Comparison of ENCODE assay signal across 8 mouse cellular contexts in the genomic region with DNA sequence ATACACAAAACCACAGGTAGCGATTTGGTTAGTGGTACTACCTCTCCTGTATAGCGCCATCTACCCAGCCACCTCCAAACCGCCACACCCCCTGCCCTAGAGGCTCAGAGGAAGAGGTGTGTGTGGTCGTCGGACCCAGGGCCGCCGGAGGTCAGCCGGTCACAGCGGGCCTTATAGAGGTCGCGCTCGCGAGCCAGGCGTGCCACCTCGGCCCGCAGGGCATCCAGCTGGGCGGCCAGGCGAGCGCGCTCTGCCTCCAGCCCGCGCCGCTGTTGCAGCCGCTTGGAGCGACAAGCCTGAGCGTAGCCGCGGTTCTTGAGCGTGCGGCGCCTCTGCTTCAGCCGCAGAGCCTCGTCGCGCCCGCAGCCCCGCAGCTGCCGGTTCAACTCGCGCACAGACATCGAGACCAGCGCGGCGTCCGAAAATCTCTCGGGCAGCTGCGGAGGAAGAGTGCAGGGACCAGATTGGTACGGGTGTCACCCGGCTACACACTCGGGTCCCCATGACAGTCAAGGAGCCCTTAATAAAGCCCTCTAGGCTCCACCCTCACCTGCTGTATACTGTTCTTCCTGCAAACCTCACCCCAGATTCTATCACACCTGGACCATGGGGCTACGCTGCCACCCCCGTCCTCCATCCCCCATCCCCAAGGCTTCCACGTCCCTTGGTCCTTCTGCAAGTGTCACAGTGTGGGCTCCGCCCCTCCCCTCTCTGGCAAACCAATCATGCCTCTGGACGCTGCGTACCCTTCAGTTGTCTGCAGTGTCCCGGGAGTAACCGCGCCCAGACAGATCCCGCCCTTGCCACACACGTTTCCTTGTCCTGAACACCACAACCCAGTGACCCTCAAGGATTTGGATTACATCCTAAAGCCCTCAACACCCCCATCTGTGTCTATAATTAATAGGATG. TPM values are rescaled to one million over a fixed set of nuclear protein-coding genes. Genes with fewer than 3 reads are reported as not detected.
DNase-seq lines count a peak whose midpoint lies in the region; ATAC-seq lines count a peak whose summit lies in the region.

No protein-coding gene starts in this region.

- peak overlapping the region; percentile 71 for H3K9ac ChIP-seq in forebrain, embryonic 16.5 days (replicated peaks; ENCODE audit: low read depth, low read length)
- H3K9ac ChIP-seq in midbrain, embryonic 12.5 days (replicated peaks), result peak overlapping the region; percentile 50

- peaks cover 96% of the 10 kb centered on the region for H3K27me3 ChIP-seq in megakaryocyte, embryonic 14.5 days (replicated peaks)
- H3K27me3 ChIP-seq in forebrain, embryonic 16.5 days (replicated peaks; ENCODE audit: control insufficient read depth, insufficient read depth, low read length), result 0 out of 2 replicates have a peak, but pooled peaks cover 2% of the 10 kb centered on the region
- peaks cover 43% of the 10 kb centered on the region for H3K27me3 ChIP-seq in midbrain, embryonic 12.5 days

- peaks cover 11% of the 10 kb centered on the region for H3K4me1 ChIP-seq in megakaryocyte, embryonic 14.5 days
- H3K4me1 ChIP-seq in forebrain, embryonic 16.5 days (replicated peaks; ENCODE audit: control insufficient read depth, insufficient read depth, low read length), result peaks cover 10% of the 10 kb centered on the region
- peaks cover 19% of the 10 kb centered on the region for H3K4me1 ChIP-seq in midbrain, embryonic 12.5 days

- H3K27ac ChIP-seq in forebrain, embryonic 16.5 days (ENCODE audit: low read length), result peak overlapping the region; percentile 34; the same call in 1 of the 2 replicates
- no peak overlapping the region for H3K27ac ChIP-seq in midbrain, embryonic 12.5 days (replicated peaks)

- H3K9me3 ChIP-seq in megakaryocyte, embryonic 14.5 days, result no peaks in the 10 kb centered on the region
- H3K9me3 ChIP-seq in forebrain, embryonic 16.5 days (ENCODE audit: control insufficient read depth, low read length), result no peaks in the 10 kb centered on the region
- H3K9me3 ChIP-seq in midbrain, embryonic 12.5 days, result no peaks in the 10 kb centered on the region

- ATAC-seq in megakaryocyte, adult 5-6 weeks (ENCODE audit: poor library complexity, severe bottlenecking), result no peak
- peak; percentile 77 for ATAC-seq in forebrain, embryonic 16.5 days
- ATAC-seq in midbrain, embryonic 12.5 days (ENCODE audit: low FRiP score, low read depth), result peak; percentile 57

- peak overlapping the region; percentile 80 for H3K4me3 ChIP-seq in megakaryocyte, embryonic 14.5 days (replicated peaks)
- peak overlapping the region; percentile 59 for H3K4me3 ChIP-seq in forebrain, embryonic 16.5 days (replicated peaks; ENCODE audit: low read length)
- H3K4me3 ChIP-seq in midbrain, embryonic 12.5 days, result peak overlapping the region; percentile 47

- WGBS in forebrain, embryonic 16.5 days, result under 1% methylated on average over 61 of the region's 61 CpGs
- under 1% methylated on average over 61 of the region's 61 CpGs for WGBS in midbrain, embryonic 12.5 days

- H3K4me2 ChIP-seq in forebrain, embryonic 16.5 days (ENCODE audit: low read length), result peak overlapping the region; percentile 97
- peak overlapping the region; percentile 79 for H3K4me2 ChIP-seq in midbrain, embryonic 12.5 days (replicated peaks)

- DNase-seq in cerebellum, adult 11-12 months, result peak; percentile 70
- DNase-seq in kidney, postnatal 36 days, result peak; percentile 6 to 47
- DNase-seq in spleen, postnatal 14 days (ENCODE audit: low spot score in 2 of 2), result no peak
- no peak for DNase-seq in layer of hippocampus, adult 8-10 months (ENCODE audit: low spot score in 2 of 2)

- H3K36me3 ChIP-seq in megakaryocyte, embryonic 14.5 days (replicated peaks; ENCODE audit: low read length), result no peaks in the 10 kb centered on the region
- H3K36me3 ChIP-seq in forebrain, embryonic 16.5 days (ENCODE audit: control insufficient read depth, insufficient read depth), result no peaks in the 10 kb centered on the region
- H3K36me3 ChIP-seq in midbrain, embryonic 12.5 days, result no peaks in the 10 kb centered on the region

RNA-seq across cellular contexts. Expression of a gene that starts 4.1 kb away (rescaled TPM):
- not detected in 2 replicates for polyA plus RNA-seq in megakaryocyte, embryonic 14.5 days (2012; ENCODE audit: insufficient read depth, low replicate concordance)
- total RNA-seq in megakaryocyte, adult 5-6 weeks (2015), result not detected in 2 replicates
- not detected in 2 replicates for total RNA-seq in megakaryocyte, adult 5-6 weeks (2017)
- polyA plus RNA-seq in forebrain, embryonic 16.5 days (2015; fragmentation: Nextera tagmentation; extraction: Ambion mirVana), result not detected in 2 replicates
- not detected in 2 replicates for polyA plus RNA-seq in midbrain, embryonic 12.5 days (2016; fragmentation: Nextera tagmentation; extraction: Ambion mirVana)
- total RNA-seq in layer of hippocampus, adult 8-10 months (2022), result 1 to 10 TPM; 1.5 to 3.6 (median 2.1) TPM

RNA-seq across cellular contexts. Expression of a gene that starts 10.5 kb away (rescaled TPM):
- not detected in 2 replicates for polyA plus RNA-seq in megakaryocyte, embryonic 14.5 days (2012; ENCODE audit: insufficient read depth, low replicate concordance)
- total RNA-seq in megakaryocyte, adult 5-6 weeks (2015), result not detected in 2 replicates
- total RNA-seq in megakaryocyte, adult 5-6 weeks (2017), result not detected in 2 replicates
- 9.9 and 18.0 TPM in 2 replicates for polyA plus RNA-seq in forebrain, embryonic 16.5 days (2015; fragmentation: Nextera tagmentation; extraction: Ambion mirVana)
- polyA plus RNA-seq in midbrain, embryonic 12.5 days (2016; fragmentation: Nextera tagmentation; extraction: Ambion mirVana), result 0.42 and 0.79 TPM in 2 replicates
- total RNA-seq in layer of hippocampus, adult 8-10 months (2022), result 100 to 1,000 TPM; 607 to 653 (median 629) TPM

RNA-seq across cellular contexts. Expression of a gene that starts 19.4 kb away (rescaled TPM):
- polyA plus RNA-seq in megakaryocyte, embryonic 14.5 days (2012; ENCODE audit: insufficient read depth, low replicate concordance), result 19.1 and 50.7 TPM in 2 replicates
- 11.7 and 16.0 TPM in 2 replicates for total RNA-seq in megakaryocyte, adult 5-6 weeks (2015)
- 26.3 and 30.3 TPM in 2 replicates for total RNA-seq in megakaryocyte, adult 5-6 weeks (2017)
- 23.3 and 23.6 TPM in 2 replicates for polyA plus RNA-seq in forebrain, embryonic 16.5 days (2015; fragmentation: Nextera tagmentation; extraction: Ambion mirVana)
- 16.8 and 22.0 TPM in 2 replicates for polyA plus RNA-seq in midbrain, embryonic 12.5 days (2016; fragmentation: Nextera tagmentation; extraction: Ambion mirVana)
- total RNA-seq in layer of hippocampus, adult 8-10 months (2022), result 10 to 100 TPM; 43.4 to 61.5 (median 50.3) TPM

RNA-seq across cellular contexts. Expression of a gene that starts 30.3 kb away (rescaled TPM):
- polyA plus RNA-seq in megakaryocyte, embryonic 14.5 days (2012; ENCODE audit: insufficient read depth, low replicate concordance), result 1.9 TPM in 1 of 2 replicates, not detected in the other
- 0.16 and 1.5 TPM in 2 replicates for total RNA-seq in megakaryocyte, adult 5-6 weeks (2015)
- 0.15 TPM in 1 of 2 replicates, not detected in the other for total RNA-seq in megakaryocyte, adult 5-6 weeks (2017)
- polyA plus RNA-seq in forebrain, embryonic 16.5 days (2015; fragmentation: Nextera tagmentation; extraction: Ambion mirVana), result 29.4 and 38.1 TPM in 2 replicates
- polyA plus RNA-seq in midbrain, embryonic 12.5 days (2016; fragmentation: Nextera tagmentation; extraction: Ambion mirVana), result 13.8 and 14.8 TPM in 2 replicates
- total RNA-seq in layer of hippocampus, adult 8-10 months (2022), result 10 to 100 TPM; 56.8 to 82.2 (median 62.5) TPM

RNA-seq across cellular contexts. Expression of a gene that starts 39.1 kb away (rescaled TPM):
- polyA plus RNA-seq in megakaryocyte, embryonic 14.5 days (2012; ENCODE audit: insufficient read depth, low replicate concordance), result 11.5 and 17.6 TPM in 2 replicates
- 41.6 and 47.3 TPM in 2 replicates for total RNA-seq in megakaryocyte, adult 5-6 weeks (2015)
- total RNA-seq in megakaryocyte, adult 5-6 weeks (2017), result 43.5 and 107 TPM in 2 replicates
- polyA plus RNA-seq in forebrain, embryonic 16.5 days (2015; fragmentation: Nextera tagmentation; extraction: Ambion mirVana), result 123 and 127 TPM in 2 replicates
- polyA plus RNA-seq in midbrain, embryonic 12.5 days (2016; fragmentation: Nextera tagmentation; extraction: Ambion mirVana), result 113 and 117 TPM in 2 replicates
- total RNA-seq in layer of hippocampus, adult 8-10 months (2022), result 10 to 100 TPM; 74.0 to 93.1 (median 82.3) TPM

Comparison
In these comparisons a context has a peak if more than half of its experiments do, and no peak if none do; other contexts are left out.
1. DNase-seq: peak in cerebellum, adult 11-12 months (single experiment) and kidney, postnatal 36 days (2 of 2); none in spleen, postnatal 14 days (0 of 2) and layer of hippocampus, adult 8-10 months (0 of 2).
2. Peak in every context shown above with its lines, with median percentiles within 50 percentile points of each other: H3K4me3 ChIP-seq.